Mouse (Mus musculus) heart, adult 2 months (tissue): ENCODE measurements around the gene Zcchc24.

Source experiments
- CTCF ChIP-seq: fragments of 200-600 bp; IDR thresholded peaks from 2 replicates; pipeline ENCODE4 v1.8.1; 2022; ENCODE audit warnings: antibody characterized with exemption, mild to moderate bottlenecking, moderate library complexity
- POLR2A ChIP-seq: fragments of 200-500 bp; IDR thresholded peaks from 2 replicates; pipeline ENCODE4 v1.6.1; 2011; ENCODE audit warnings: mild to moderate bottlenecking, low read depth, low read length, control low read depth; ENCODE audit not compliant: insufficient read depth

DNA sequence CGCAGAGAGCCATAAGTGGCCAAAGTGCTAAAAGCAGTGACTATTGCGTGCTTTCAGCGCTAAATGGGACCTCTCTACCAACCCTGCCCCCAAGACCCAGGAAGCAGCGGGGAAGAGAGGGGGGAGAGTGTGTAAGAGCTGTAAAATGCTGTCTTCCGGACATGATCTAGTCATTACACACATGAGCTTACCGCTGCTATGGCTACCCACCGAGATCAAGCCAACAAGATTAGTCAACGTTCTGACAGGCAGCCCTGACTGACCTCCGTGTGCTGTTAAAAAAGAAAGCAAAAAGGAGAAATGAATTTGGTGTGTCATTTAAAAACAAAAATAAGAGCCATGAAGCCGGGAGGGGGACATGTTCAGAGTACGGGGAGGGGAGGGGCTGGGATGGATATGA is 11.8 kb upstream of the Zcchc24 start:
- TF ChIP-seq POLR2A (no peak), CTCF (no peak)
